Mouse (Mus musculus) urinary bladder, postnatal 36 days (tissue): ENCODE data around the gene Shmt2.

Experiments used
- DNase-seq, 2 experiments: peaks; one replicate each; pipeline ENCODE4 v3.0.0; 2022; ENCODE audit warnings: low spot score in 2 of 2, mixed read lengths in 1 of 2

Gene Shmt2

GRCm38 (mm10) chr10:127476541-127476940 lies 45.7 kb downstream of the Shmt2 start:
- no peak for DNase-seq

DNA sequence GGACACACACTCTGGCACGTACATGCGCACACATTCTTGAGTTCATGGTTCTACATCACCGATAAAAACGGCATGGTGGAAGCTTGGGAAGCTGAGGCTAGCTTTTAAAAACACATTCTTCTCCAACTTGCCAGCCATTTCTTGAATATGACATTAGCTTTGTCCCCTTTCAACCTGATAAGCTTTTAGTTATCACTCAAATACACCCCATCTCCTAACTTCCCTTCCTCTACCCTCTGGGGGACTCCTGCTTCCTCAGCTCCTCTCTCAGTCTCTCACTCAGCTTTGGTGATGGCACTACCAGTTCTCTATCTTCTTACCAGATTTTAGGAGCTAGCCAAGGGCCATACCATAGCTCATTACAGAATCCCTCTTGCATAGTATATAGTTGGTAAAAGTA lies 47.1 kb downstream of the Shmt2 start:
- DNase-seq = no peak

DNA sequence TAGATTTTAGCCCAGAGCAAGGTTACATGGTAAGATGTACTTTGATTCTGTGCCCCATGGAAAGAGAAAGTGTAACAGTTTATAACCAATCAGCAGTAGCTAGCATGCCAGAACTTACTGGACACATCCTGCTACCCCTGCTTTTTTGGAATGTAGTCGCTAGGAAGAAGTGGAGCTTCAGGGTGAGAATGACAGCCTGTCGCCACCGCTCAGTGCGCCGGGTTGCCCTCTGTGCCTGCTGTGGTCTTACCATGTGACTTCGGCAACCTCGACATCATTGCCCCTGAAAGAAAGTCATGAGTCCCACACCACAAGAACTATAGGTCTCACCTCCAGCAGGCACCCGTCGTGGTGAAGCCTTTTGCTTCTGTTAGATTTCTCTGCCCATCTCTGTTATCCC lies 49.5 kb downstream of the Shmt2 start:
- DNase-seq = no peak

- no peak for DNase-seq
Measured at GRCm38 (mm10) chr10:127471281-127471988, 50.8 kb downstream of the Shmt2 start.
